Mouse (Mus musculus) spleen, adult 2 months (tissue): ENCODE results near the gene Fnip1. TPM values are rescaled to one million over a fixed set of nuclear protein-coding genes. Genes with fewer than 3 reads are reported as not detected.
A peak's percentile ranks its signal among the peaks of the same experiment; 100 is the strongest.
"Not testable (repeated sequence)": the region's sequence is repeated elsewhere in the genome, so short reads cannot be mapped to it uniquely, and the experiment has no call there.

Source experiments
- DNase-seq, 2 experiments: peaks; one replicate each; pipeline versions ENCODE4 v3.0.0 to v3.0.0-alpha.2; 2012 to 2021; ENCODE audit warnings: low spot score in 2 of 2, low read depth in 1 of 2
- H3K27ac ChIP-seq: fragments of 200-500 bp; 2 replicates; pipeline ENCODE4 v1.5.1; 2012; ENCODE audit warnings: low read length, inconsistent platforms; ENCODE audit not compliant: insufficient read depth
- H3K27me3 ChIP-seq: fragments of 200-500 bp; 2 replicates; pipeline ENCODE4 v1.6.1; 2012; ENCODE audit warnings: mild to moderate bottlenecking, moderate library complexity, low read length, inconsistent platforms; ENCODE audit not compliant: control insufficient read depth, insufficient read depth
- H3K36me3 ChIP-seq: fragments of 200-500 bp; 2 replicates; pipeline ENCODE4 v1.6.1; 2012; ENCODE audit warnings: mild to moderate bottlenecking, low read length, inconsistent platforms; ENCODE audit not compliant: control insufficient read depth, insufficient read depth
- H3K4me1 ChIP-seq: fragments of 200-500 bp; 2 replicates; pipeline ENCODE4 v1.6.1; 2011; ENCODE audit warnings: inconsistent platforms; ENCODE audit not compliant: control insufficient read depth, insufficient read depth, insufficient read length
- H3K4me3 ChIP-seq: fragments of 200-500 bp; 2 replicates; pipeline ENCODE4 v1.5.1; 2011; ENCODE audit warnings: mild to moderate bottlenecking, inconsistent platforms; ENCODE audit not compliant: insufficient read depth, insufficient read length; ENCODE audit errors: extremely low read depth
- CTCF ChIP-seq: fragments of 200-500 bp; IDR thresholded peaks from 2 replicates; pipeline ENCODE4 v1.5.1; 2011; ENCODE audit warnings: mild to moderate bottlenecking, inconsistent platforms; ENCODE audit not compliant: insufficient read depth, insufficient read length, insufficient replicate concordance; ENCODE audit errors: extremely low read depth
- POLR2A ChIP-seq: fragments of 200-500 bp; IDR thresholded peaks from 2 replicates; pipeline ENCODE4 v1.6.1; 2011; ENCODE audit warnings: low read depth, low read length, inconsistent platforms
- WGBS: fragments of 180-500 bp; shearing (Covaris S2); methylation state at CpG from one replicate; pipeline ENCODE4 v1.1.7; 2018; 5-methylcytosine and 5-hydroxymethylcytosine counted together
- polyA plus RNA-seq: library from polyadenylated mRNA; depleted of rRNA; stranded (reverse); fragments of >200 nt; gene quantifications from 2 replicates; pipeline ENCODE4 v1.2.3, GENCODE M21; 2012

The Fnip1 gene
- polyA plus RNA-seq, 1 experiment: 1.1 TPM

GRCm38 (mm10) chr11:54429224-54429623 lies 8.8 kb upstream of the Fnip1 start:
- no peak for DNase-seq
- 86% methylated on average over 2 of the region's 2 CpGs for WGBS

GRCm38 (mm10) chr11:54435797-54436196 lies 2.2 kb upstream of the Fnip1 start:
- no peak for DNase-seq
- no peak for TF ChIP-seq POLR2A
- no peak for TF ChIP-seq CTCF
- Histone ChIP-seq H3K27me3 (no peaks in the 10 kb centered on the region), H3K4me1 (peaks cover 6% of the 10 kb centered on the region), H3K27ac (no peak overlapping the region), H3K4me3 (no peak overlapping the region), H3K36me3 (peaks cover 1% of the 10 kb centered on the region; the same call in 1 of the 2 replicates)
- 92% methylated on average over 1 of the region's 1 CpGs for WGBS

More at GRCm38 (mm10) chr11:54429224-54429623, 8.8 kb upstream of the Fnip1 start:
- H3K36me3 ChIP-seq: no peaks in the 10 kb centered on the region
- peaks cover 4% of the 10 kb centered on the region; the same call in 1 of the 2 replicates for H3K4me1 ChIP-seq
- TF ChIP-seq POLR2A: no peak
- no peak for TF ChIP-seq CTCF
- no peak overlapping the region for H3K4me3 ChIP-seq
- H3K27me3 ChIP-seq: no peaks in the 10 kb centered on the region
- no peak overlapping the region for H3K27ac ChIP-seq

GRCm38 (mm10) chr11:54437310-54437822 lies 633 bp upstream of the Fnip1 start:
- 8% methylated on average over 8 of the region's 8 CpGs for WGBS
- DNase-seq: no peak
- peaks cover 1% of the 10 kb centered on the region; the same call in 1 of the 2 replicates for H3K36me3 ChIP-seq
- TF ChIP-seq CTCF (no peak), POLR2A (no peak)
- H3K4me3 ChIP-seq: peak overlapping the region; percentile 79
- no peaks in the 10 kb centered on the region for H3K27me3 ChIP-seq
- H3K4me1 ChIP-seq: peaks cover 6% of the 10 kb centered on the region
- peak overlapping the region; percentile 83 for H3K27ac ChIP-seq

- Histone ChIP-seq H3K4me1 (peaks cover 7% of the 10 kb centered on the region), H3K27ac (peak overlapping the region; percentile 95), H3K36me3 (peaks cover 1% of the 10 kb centered on the region; the same call in 1 of the 2 replicates), H3K4me3 (peak overlapping the region; percentile 91), H3K27me3 (no peaks in the 10 kb centered on the region)
- under 1% methylated on average over 47 of the region's 47 CpGs for WGBS
- no peak for TF ChIP-seq CTCF
- no peak for TF ChIP-seq POLR2A
- peak; percentile 14 to 53 for DNase-seq
Observed at GRCm38 (mm10) chr11:54438366-54438781, 375 bp downstream of the Fnip1 start.

GRCm38 (mm10) chr11:54438991-54439690 lies 1.1 kb downstream of the Fnip1 start:
- no peaks in the 10 kb centered on the region for H3K27me3 ChIP-seq
- H3K27ac ChIP-seq: peak overlapping the region; percentile 95; the same call in 1 of the 2 replicates
- TF ChIP-seq POLR2A (no peak), CTCF (no peak)
- peak in 1 of 2 experiments; percentile 11 for DNase-seq
- H3K36me3 ChIP-seq: peaks cover 1% of the 10 kb centered on the region; the same call in 1 of the 2 replicates
- peaks cover 7% of the 10 kb centered on the region for H3K4me1 ChIP-seq
- H3K4me3 ChIP-seq: peak overlapping the region; percentile 91
- WGBS: 4% methylated on average over 11 of the region's 11 CpGs

- H3K27ac ChIP-seq: no peak overlapping the region
- 35% methylated on average over 3 of the region's 3 CpGs for WGBS
- H3K4me3 ChIP-seq: peak overlapping the region; percentile 18; the same call in 1 of the 2 replicates
- no peak for DNase-seq
- peaks cover 1% of the 10 kb centered on the region; the same call in 1 of the 2 replicates for H3K36me3 ChIP-seq
- H3K27me3 ChIP-seq: no peaks in the 10 kb centered on the region
- no peak for TF ChIP-seq CTCF
- TF ChIP-seq POLR2A: no peak
- H3K4me1 ChIP-seq: peaks cover 7% of the 10 kb centered on the region
Observed at GRCm38 (mm10) chr11:54439691-54440029, 1.7 kb downstream of the Fnip1 start.

- 93% methylated on average over 3 of the region's 3 CpGs for WGBS
- H3K4me1 ChIP-seq: not testable (repeated sequence)
Observed at GRCm38 (mm10) chr11:54450757-54451156, 12.8 kb downstream of the Fnip1 start.

More at GRCm38 (mm10) chr11:54450757-54451156, 12.8 kb downstream of the Fnip1 start:
- H3K27ac ChIP-seq, H3K36me3 ChIP-seq, H3K27me3 ChIP-seq, H3K4me3 ChIP-seq, DNase-seq: not testable (repeated sequence)
